Mouse (Mus musculus) MEL (cell line): ENCODE results near the gene Rbm8a2. TPM values are rescaled to one million over a fixed set of nuclear protein-coding genes. Genes with fewer than 3 reads are reported as not detected.

ENCODE experiments used
- DNase-seq: peaks from one replicate; pipeline ENCODE4 v3.0.0; 2011; ENCODE audit warnings: low read depth, low spot score
- H3K27ac ChIP-seq: 2 replicates; pipeline ENCODE4 v1.5.1; 2012; ENCODE audit warnings: low read depth, mild to moderate bottlenecking, control low read depth, low read length, moderate library complexity; ENCODE audit not compliant: control insufficient read depth
- H3K27me3 ChIP-seq, 2 experiments: fragments of 150-350 bp in 1 of 2; sonication (generic) in 1 of 2; 2 replicates each; pipeline ENCODE4 v1.6.1; 2012; ENCODE audit warnings: low read length in 2 of 2, mild to moderate bottlenecking in 2 of 2, improper control_type of control experiment in 1 of 2, moderate library complexity in 1 of 2; ENCODE audit not compliant: insufficient read depth in 2 of 2, control insufficient read depth in 1 of 2
- H3K36me3 ChIP-seq, 2 experiments: 2 replicates each; pipeline ENCODE4 v1.6.1; 2012 to 2014; ENCODE audit warnings: low read length in 2 of 2, improper control_type of control experiment in 1 of 2, inconsistent platforms in 1 of 2, mild to moderate bottlenecking in 1 of 2; ENCODE audit not compliant: insufficient read depth in 2 of 2, control insufficient read depth in 1 of 2
- H3K4me1 ChIP-seq, 2 experiments: fragments of 150-350 bp in 1 of 2; sonication (generic) in 1 of 2; 2 replicates each; pipeline ENCODE4 v1.6.1; 2012; ENCODE audit warnings: low read length in 2 of 2, improper control_type of control experiment in 1 of 2, mild to moderate bottlenecking in 1 of 2; ENCODE audit not compliant: insufficient read depth in 2 of 2, control insufficient read depth in 1 of 2
- H3K4me3 ChIP-seq, 2 experiments: fragments of 150-350 bp in 1 of 2; sonication (generic) in 1 of 2; 2 replicates each; pipeline ENCODE4 v1.5.1; 2012; ENCODE audit warnings: low read depth in 2 of 2, low read length in 2 of 2, mild to moderate bottlenecking in 2 of 2, moderate library complexity in 2 of 2, control low read depth in 1 of 2, improper control_type of control experiment in 1 of 2; ENCODE audit not compliant: control insufficient read depth in 1 of 2, insufficient read depth in 1 of 2
- H3K79me2 ChIP-seq: 2 replicates; pipeline ENCODE4 v1.6.1; 2012; ENCODE audit warnings: mild to moderate bottlenecking, low read length, moderate library complexity; ENCODE audit not compliant: control insufficient read depth, poor library complexity, insufficient read depth
- H3K9ac ChIP-seq: 2 replicates; pipeline ENCODE4 v1.6.1; 2012; ENCODE audit warnings: low read depth, mild to moderate bottlenecking, control low read depth, low read length, moderate library complexity; ENCODE audit not compliant: control insufficient read depth, poor library complexity, severe bottlenecking
- H3K9me3 ChIP-seq: fragments of 150-350 bp; sonication (generic); replicated peaks from 2 replicates; pipeline ENCODE4 v1.6.1; 2012; ENCODE audit warnings: mild to moderate bottlenecking, low read length, improper control_type of control experiment, moderate library complexity; ENCODE audit not compliant: insufficient read depth
- CHD1 ChIP-seq: IDR thresholded peaks from 2 replicates; pipeline ENCODE4 v1.6.1; 2012; ENCODE audit warnings: low read depth, mild to moderate bottlenecking, inconsistent platforms, low read length, improper control_type of control experiment
- CHD2 ChIP-seq: IDR thresholded peaks from 2 replicates; pipeline ENCODE4 v1.6.1; 2011; ENCODE audit warnings: low read length, improper control_type of control experiment
- ELF1 ChIP-seq: IDR thresholded peaks from 2 replicates; pipeline ENCODE4 v1.6.1; 2014; ENCODE audit warnings: low read depth, mild to moderate bottlenecking, inconsistent platforms, low read length, improper control_type of control experiment, moderate library complexity
- EP300 ChIP-seq, 2 experiments: IDR thresholded peaks; 2 replicates each; pipeline ENCODE4 v1.6.1; 2011; ENCODE audit warnings: improper control_type of control experiment in 2 of 2, low read length in 2 of 2, low read depth in 1 of 2, mild to moderate bottlenecking in 1 of 2
- GABPA ChIP-seq: IDR thresholded peaks from 2 replicates; pipeline ENCODE4 v1.6.1; 2012; ENCODE audit warnings: low read depth, mild to moderate bottlenecking, inconsistent platforms, low read length, improper control_type of control experiment, moderate library complexity
- MAFK ChIP-seq: IDR thresholded peaks from 2 replicates; pipeline ENCODE4 v1.6.1; 2011; ENCODE audit warnings: low read depth, mild to moderate bottlenecking, low read length, improper control_type of control experiment, borderline replicate concordance
- MAZ ChIP-seq: IDR thresholded peaks from 2 replicates; pipeline ENCODE4 v1.6.1; 2012; ENCODE audit warnings: low read depth, mild to moderate bottlenecking, inconsistent platforms, low read length, improper control_type of control experiment
- MEF2A ChIP-seq: IDR thresholded peaks from 2 replicates; pipeline ENCODE4 v1.6.1; 2014; ENCODE audit warnings: low read depth, mild to moderate bottlenecking, inconsistent platforms, low read length, improper control_type of control experiment; ENCODE audit not compliant: poor library complexity, insufficient replicate concordance, severe bottlenecking; ENCODE audit errors: extremely low read depth
- MXI1 ChIP-seq: IDR thresholded peaks from 2 replicates; pipeline ENCODE4 v1.6.1; 2011; ENCODE audit warnings: mild to moderate bottlenecking, low read depth, low read length, improper control_type of control experiment
- NELFE ChIP-seq: IDR thresholded peaks from 2 replicates; pipeline ENCODE4 v1.6.1; 2011; ENCODE audit warnings: low read depth, low read length, improper control_type of control experiment
- POLR2A ChIP-seq, 2 experiments: IDR thresholded peaks; 2 replicates each; pipeline ENCODE4 v1.6.1; 2011 to 2012; ENCODE audit warnings: low read length in 2 of 2, mild to moderate bottlenecking in 2 of 2, control low read depth in 1 of 2, improper control_type of control experiment in 1 of 2, low read depth in 1 of 2, moderate library complexity in 1 of 2; ENCODE audit not compliant: control insufficient read depth in 1 of 2, insufficient read depth in 1 of 2, poor library complexity in 1 of 2
- POLR2AphosphoS5 ChIP-seq: IDR thresholded peaks from 2 replicates; pipeline ENCODE4 v1.6.1; 2012; ENCODE audit warnings: low read depth, borderline replicate concordance, mild to moderate bottlenecking, inconsistent platforms, low read length, moderate library complexity, mixed read lengths
- RCOR1 ChIP-seq: IDR thresholded peaks from 2 replicates; pipeline ENCODE4 v1.6.1; 2012; ENCODE audit warnings: low read depth, mild to moderate bottlenecking, inconsistent platforms, low read length, improper control_type of control experiment
- TCF12 ChIP-seq: IDR thresholded peaks from 2 replicates; pipeline ENCODE4 v1.6.1; 2014; ENCODE audit warnings: low read depth, mild to moderate bottlenecking, inconsistent platforms, low read length, improper control_type of control experiment, moderate library complexity
- USF1 ChIP-seq: IDR thresholded peaks from 2 replicates; pipeline ENCODE4 v1.6.1; 2014; ENCODE audit warnings: low read depth, mild to moderate bottlenecking, inconsistent platforms, low read length, improper control_type of control experiment, moderate library complexity
- ZMIZ1 ChIP-seq: IDR thresholded peaks from 2 replicates; pipeline ENCODE4 v1.6.1; 2012; ENCODE audit warnings: low read depth, mild to moderate bottlenecking, inconsistent platforms, low read length, improper control_type of control experiment, moderate library complexity
- polyA plus RNA-seq, 2 experiments: library from polyadenylated mRNA; stranded (reverse) in 1 of 2; unstranded in 1 of 2; fragments of >175 nt in 1 of 2; fragments of >200 nt in 1 of 2; gene quantifications; 2 replicates each; pipeline versions ENCODE4 v1.2.1 to v1.2.4; 2012; ENCODE audit warnings: low replicate concordance in 2 of 2, low read depth in 1 of 2; ENCODE audit not compliant: insufficient read length in 2 of 2, insufficient read depth in 1 of 2, missing spikeins in 1 of 2
- total RNA-seq: library from RNA; depleted of rRNA; stranded (reverse); fragments of 300-350 nt; gene quantifications from 2 replicates; pipeline ENCODE4 v1.2.3, GENCODE M21; 2012

The Rbm8a2 gene
- total and polyA plus RNA-seq, 3 experiments = 1.0 to 1.3 TPM; not detected in 1

DNA sequence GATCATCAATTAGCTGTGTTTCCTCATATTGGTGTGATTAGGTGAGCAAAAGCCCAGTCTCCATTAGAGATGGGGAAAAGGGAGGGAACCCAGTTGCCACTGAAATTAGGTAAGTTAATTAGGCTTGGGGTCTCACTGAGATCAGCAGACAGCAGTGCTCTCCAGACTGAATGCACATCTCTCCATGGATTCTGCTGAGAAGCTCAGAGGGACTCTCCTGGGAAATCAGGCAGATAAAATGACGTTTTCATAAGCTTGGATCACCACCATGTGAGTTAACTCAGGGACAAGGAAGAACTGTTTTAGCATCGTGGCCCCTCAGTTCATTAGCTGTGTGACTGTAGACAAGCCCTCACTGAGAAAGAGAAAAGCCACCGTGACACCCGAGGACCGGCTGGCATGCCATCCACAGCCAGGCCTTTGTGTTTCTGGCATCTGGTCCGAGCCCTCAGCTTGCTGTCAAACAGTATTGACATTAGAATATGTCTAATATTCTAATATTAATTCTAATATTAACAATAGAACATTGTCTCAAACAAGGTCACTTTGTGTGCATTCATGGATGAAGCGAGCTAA, 18.2 kb upstream of the Rbm8a2 start:
- no peaks in the 10 kb centered on the region for H3K4me1 ChIP-seq
- no peak overlapping the region for H3K27ac ChIP-seq
- no peaks in the 10 kb centered on the region; a peak in 1 of 4 replicates for H3K27me3 ChIP-seq
- no peaks in the 10 kb centered on the region for H3K9me3 ChIP-seq
- no peak overlapping the region for H3K9ac ChIP-seq
- no peak for DNase-seq
- TF ChIP-seq CHD2 (no peak), MAFK (no peak), ZMIZ1 (no peak), NELFE (no peak), TCF12 (no peak), POLR2AphosphoS5 (no peak), EP300 (IDR thresholded peaks at IDR 0.05; ENCODE audit: low read depth in 1 of 2, low read length in 2 of 2) (no peak), USF1 (no peak), CHD1 (no peak)
- no peaks in the 10 kb centered on the region for H3K36me3 ChIP-seq
- H3K4me3 ChIP-seq = no peak overlapping the region
- H3K79me2 ChIP-seq = no peaks in the 10 kb centered on the region

DNA sequence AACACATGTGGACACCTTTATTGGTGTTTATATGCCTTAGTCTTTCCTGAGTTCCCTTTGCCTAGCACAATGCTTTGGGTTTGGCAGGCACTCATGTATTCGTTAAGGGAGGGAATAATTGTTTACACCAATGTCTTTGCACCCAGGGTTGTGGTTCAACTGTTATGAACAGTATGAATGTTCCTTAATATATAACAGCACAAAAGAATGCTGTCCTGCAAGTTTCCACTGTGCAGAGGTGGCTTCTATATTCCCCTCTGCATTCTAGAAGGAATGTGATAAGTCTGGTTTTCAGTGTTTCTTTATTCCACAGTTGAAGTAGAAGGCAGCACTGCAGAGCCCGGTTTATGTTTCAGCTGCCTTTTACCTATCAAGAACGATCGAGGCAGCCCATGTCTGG, 10.0 kb upstream of the Rbm8a2 start:
- Histone ChIP-seq H3K27me3 (no peaks in the 10 kb centered on the region), H3K9ac (no peak overlapping the region), H3K4me1 (no peaks in the 10 kb centered on the region), H3K4me3 (no peak overlapping the region), H3K27ac (no peak overlapping the region), H3K79me2 (no peaks in the 10 kb centered on the region), H3K36me3 (no peaks in the 10 kb centered on the region), H3K9me3 (no peaks in the 10 kb centered on the region)
- no peak for DNase-seq
- TF ChIP-seq RCOR1 (no peak), ELF1 (no peak), MXI1 (no peak), GABPA (no peak), MEF2A (no peak), POLR2A (IDR thresholded peaks at IDR 0.05; ENCODE audit: control insufficient read depth in 1 of 2, insufficient read depth in 1 of 2, low read depth in 1 of 2, low read length in 2 of 2, poor library complexity in 1 of 2) (no peak), NELFE (no peak), MAZ (no peak)
